Mouse (Mus musculus) left cerebral cortex, postnatal 4 days (tissue): ENCODE data around the gene Gemin8. TPM values are rescaled to one million over a fixed set of nuclear protein-coding genes. Genes with fewer than 3 reads are reported as not detected.
A peak's percentile ranks its signal among the peaks of the same experiment; 100 is the strongest.

ENCODE experiments used
- DNase-seq: peaks from one replicate; pipeline ENCODE4 v3.0.0-alpha.2; 2022
- intact Hi-C: fragments of 180-260 bp; cut with DNase I; formaldehyde crosslinking; loops from one replicate; pipeline ENCODE4 v1.15.1; 2025
- total RNA-seq, 2 experiments: library from RNA; stranded (reverse); gene quantifications; 2 replicates each; pipeline ENCODE4 v1.2.3; 2021

Gene Gemin8
- total RNA-seq, 2 experiments from 2014 or later, result 11.7 to 12.2 TPM

GRCm38 (mm10) chrX:166226856-166227255, 56.6 kb downstream of the Gemin8 start:
- DNase-seq, result no peak
- intact Hi-C loops, result no loop called here

GRCm38 (mm10) chrX:166229750-166230149, 59.5 kb downstream of the Gemin8 start:
- intact Hi-C loops, result no loop called here

GRCm38 (mm10) chrX:166230515-166231267, 60.4 kb downstream of the Gemin8 start:
- DNase-seq, result no peak
- intact Hi-C loops, result no loop called here

More at GRCm38 (mm10) chrX:166229750-166230149, 59.5 kb downstream of the Gemin8 start:
- DNase-seq, result no peak

- intact Hi-C loops, result loop anchor here (5.0 kb wide), 1 partner anchor 111 kb away; no protein-coding TSS in a partner anchor
- DNase-seq, result no peak
These were observed 65.9 kb downstream of the Gemin8 start for GRCm38 (mm10) chrX:166236131-166236530.

- intact Hi-C loops, result loop anchor here (5.0 kb wide), 1 partner anchor 108 kb away; no protein-coding TSS in a partner anchor
- peak; percentile 65 for DNase-seq
These were observed 68.7 kb downstream of the Gemin8 start, which contains the start of gene Gpm6b for GRCm38 (mm10) chrX:166238831-166239460. Gene Gpm6b, plus strand, starts transcription at chrX:166238911.

- intact Hi-C loops, result loop anchor here (5.0 kb wide), 1 partner anchor 108 kb away; no protein-coding TSS in a partner anchor
- DNase-seq, result no peak
These were observed 69.3 kb downstream of the Gemin8 start for GRCm38 (mm10) chrX:166239520-166239919.

Other genes with a start within 250 kb of the Gemin8 start
- 100 to 1,000 TPM; 480 to 514 TPM for gene Gpm6b, start 68.5 kb downstream of the Gemin8 start, total RNA-seq